Mouse (Mus musculus): ENCODE data around the gene AC124108.1.

AC124108.1 gene

DNA sequence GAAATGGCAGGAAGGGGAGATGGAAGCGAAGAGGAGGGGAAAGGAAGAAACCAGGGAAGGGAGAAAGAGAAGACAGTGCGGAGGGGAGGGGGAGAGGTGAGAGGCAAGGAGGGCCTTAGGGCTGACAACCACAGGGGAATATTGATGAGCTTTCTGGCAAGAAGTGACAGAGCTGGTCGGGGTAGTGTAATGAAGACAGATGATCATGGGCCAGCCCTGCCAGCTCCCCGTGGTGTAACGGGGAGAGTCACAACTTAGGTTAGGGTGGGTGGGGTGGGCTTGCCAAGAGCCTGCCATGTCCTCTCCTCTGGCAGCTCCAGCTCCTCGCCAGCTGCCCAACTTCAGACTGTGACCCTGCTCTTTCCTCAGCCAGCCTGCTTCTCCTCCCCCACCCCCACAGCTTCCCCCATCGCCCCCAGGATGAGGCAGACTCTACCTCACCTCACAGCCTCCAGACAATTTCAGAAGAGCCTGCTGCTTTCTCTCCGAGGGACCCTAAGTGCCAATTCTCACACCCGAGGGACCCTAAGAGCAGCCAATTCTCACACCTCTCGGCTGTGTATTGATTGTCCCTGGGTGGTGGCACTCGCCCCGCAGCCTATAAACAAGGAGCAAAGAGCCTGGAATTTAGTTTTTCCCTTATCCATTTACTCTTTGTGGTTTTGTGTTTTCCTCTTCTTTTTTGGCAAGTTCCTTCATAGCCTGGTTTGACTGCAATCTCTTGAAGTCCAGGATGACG is 26.3 kb upstream of the AC124108.1 start:
- DNase-seq (ENCODE audit: low spot score) = no peak

DNA sequence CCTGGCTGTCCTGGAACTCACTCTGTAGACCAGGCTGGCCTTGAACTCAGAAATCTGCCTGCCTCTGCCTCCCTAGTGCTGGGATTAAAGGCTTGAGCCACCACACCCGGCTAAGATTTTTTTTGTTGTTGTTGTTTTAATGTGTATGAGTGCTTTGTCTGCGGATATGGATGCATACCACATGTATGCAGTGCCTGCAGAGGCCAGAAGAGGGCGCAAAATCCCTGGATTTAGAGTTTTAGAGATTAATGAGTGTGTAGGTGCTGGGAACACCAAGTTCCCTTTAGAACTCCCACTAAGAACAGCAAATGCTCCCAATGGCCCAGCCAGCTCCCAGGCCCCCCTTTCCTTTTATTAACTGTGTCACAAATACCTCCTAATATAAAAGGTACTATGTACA is 25.4 kb upstream of the AC124108.1 start:
- no peak for DNase-seq (ENCODE audit: low spot score)

DNA sequence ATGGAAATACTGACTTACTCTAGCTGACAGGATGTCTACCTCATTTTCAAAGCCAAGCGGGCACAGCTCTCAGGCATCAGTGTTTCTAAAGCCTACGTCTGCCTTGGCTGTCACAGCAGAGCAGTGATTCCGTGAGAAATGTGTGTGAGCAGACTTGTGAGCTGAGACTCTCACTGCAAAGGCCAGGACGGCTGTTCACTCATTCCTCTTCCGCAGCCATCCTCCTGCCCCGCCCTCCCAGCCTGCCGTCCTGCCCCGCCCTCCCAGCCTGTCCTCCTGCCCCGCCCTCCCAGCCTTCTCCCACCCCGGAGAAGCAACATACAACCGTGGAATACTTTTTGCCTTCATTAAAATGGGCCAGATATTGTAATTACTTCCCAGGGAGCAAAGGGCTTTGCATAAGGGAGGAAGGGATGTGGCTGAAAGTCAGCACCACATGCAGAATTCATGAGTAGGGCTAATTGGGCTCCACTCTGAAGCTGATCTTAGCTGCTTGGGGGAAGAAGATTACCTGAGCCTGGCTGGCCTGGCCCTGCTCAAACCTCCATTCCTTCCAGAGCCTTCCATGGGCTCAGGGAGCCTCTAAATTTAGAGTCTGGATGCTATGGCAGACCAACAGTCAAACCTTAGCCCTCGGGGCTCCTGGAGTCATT is 23.0 kb upstream of the AC124108.1 start:
- no peak for DNase-seq (ENCODE audit: low spot score)

DNA sequence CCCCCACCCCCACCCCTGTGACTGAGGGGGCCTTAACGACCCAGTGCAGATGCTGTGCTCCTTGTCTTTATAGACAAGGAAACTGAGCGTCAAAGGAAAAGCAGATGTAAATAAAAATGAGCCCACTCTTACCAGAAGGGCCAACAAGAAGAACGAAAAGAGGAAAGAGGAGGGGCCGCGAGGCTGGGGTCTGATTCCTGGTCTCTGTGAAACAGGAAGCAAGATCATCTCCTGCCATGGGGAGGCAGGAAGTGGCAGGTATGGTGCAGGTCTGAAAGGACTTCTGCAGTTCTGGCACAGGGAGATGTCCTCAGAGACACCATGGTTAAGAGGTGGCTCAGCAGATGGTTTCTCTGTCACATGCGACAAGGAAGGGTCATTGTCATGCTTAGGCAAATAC is 20.6 kb upstream of the AC124108.1 start:
- no peak for DNase-seq (ENCODE audit: low spot score)

DNA sequence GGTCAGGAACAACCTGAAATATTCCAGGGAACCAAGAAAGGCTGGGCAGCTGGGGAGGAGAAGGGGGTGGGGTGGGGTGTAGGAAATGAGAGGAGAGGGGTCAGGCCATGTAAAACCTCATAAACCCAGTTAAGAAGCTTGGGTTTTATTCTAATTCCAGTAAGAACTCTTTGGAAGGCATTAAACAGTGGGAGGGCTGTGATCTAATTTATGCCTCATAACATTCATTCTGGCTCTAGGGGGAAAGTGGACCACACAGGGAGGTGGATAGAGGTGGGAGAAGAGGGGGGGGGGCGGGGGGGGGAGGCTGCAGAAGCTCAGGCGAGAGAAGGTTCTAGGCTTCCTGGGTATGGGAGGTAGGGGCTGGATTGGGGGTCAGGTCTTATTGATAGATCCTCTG is 19.6 kb upstream of the AC124108.1 start:
- DNase-seq (ENCODE audit: low spot score) = no peak

DNA sequence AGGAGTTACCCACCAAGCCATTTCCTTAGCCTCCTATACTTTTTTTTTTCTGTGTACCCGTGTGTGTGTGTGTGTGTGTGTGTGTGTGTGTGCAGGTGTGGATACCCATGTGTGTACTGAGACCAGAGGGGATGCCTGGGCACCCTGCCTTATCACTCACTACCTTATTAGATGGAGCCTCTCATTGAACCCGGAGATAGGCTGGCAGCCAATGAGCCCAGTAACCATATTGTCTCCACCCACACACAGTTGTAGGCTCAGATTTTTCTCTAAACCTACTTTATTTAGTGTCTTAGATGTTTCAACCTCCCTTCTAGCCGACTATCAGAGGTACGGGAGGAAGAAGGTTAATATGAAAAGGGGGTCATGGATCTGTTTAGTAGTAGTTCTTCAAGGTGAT is 5.0 kb upstream of the AC124108.1 start:
- no peak for DNase-seq (ENCODE audit: low spot score)

DNA sequence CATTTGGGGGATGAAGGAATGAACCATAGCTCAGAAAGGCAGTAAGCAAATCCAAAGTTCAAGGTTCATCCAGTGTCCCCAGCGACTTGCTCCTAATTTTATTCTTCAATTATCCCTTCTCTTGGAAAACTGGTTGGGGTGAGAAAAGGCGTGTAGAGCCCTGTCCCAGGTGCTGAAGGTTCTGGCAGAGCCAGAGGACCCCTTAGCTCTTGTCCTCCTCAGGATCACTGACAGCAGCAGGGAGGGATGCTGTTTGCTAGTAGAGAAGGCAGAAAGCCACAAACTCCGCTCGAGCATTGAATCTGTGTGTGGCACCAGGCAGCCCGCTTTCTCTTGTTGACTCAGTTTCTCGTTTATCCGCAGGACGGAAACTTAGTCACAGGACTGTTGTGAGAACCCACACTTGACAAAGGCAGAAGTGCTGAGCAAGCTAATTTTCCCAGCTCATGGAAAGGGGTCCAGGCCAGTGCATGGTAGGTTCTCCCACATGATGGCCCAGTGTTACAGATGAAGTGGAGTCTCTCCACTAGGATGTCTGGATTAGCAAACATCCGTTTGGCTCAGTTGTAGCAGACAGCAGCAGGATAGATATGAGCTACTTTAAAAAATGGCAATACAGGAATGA is 2.7 kb upstream of the AC124108.1 start:
- no peak for DNase-seq (ENCODE audit: low spot score)

DNA sequence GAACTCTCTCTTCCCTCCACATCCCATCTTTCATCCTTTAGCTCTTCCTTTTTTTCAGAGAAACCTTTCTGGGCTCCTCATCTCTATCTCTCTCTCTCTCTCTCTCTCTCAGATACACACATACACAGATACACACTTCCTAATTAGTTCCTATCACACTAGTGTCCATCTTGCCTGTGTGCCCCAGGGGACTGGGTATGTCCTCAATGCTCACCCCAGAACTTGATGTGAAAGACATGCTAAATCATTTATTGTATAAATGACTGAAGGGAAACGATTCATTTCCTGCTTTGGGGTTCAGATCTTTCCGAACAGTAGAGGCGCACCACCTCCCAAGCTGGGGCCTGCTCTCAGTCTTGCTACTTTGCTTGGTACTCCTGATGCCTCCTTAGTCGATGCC is 2.0 kb upstream of the AC124108.1 start:
- no peak for DNase-seq (ENCODE audit: low spot score)

DNA sequence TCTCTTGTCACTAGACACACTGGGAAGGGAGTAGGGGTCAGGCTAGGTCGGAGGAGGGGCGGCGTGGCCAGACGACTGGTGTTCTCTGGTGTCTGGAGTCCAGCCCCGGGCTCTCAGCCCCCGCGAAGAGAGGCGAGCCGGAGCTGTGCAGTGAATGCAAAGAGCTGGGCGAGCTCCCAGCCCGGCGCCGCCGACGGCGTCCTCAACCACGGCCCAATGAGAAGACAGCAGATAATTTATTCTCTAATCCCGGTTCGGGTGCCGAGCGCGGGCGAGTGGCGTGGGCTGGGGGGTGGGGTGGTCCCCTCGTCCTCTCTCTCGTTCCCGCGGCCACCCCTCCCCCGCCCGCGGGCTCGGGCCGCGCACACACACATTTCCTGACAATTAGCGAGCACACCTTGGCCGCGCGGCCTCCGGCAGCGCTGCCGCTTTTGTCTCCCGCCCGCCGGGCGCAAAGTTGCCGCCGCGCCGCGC is 1.2 kb upstream of the AC124108.1 start:
- no peak for DNase-seq (ENCODE audit: low spot score)

DNA sequence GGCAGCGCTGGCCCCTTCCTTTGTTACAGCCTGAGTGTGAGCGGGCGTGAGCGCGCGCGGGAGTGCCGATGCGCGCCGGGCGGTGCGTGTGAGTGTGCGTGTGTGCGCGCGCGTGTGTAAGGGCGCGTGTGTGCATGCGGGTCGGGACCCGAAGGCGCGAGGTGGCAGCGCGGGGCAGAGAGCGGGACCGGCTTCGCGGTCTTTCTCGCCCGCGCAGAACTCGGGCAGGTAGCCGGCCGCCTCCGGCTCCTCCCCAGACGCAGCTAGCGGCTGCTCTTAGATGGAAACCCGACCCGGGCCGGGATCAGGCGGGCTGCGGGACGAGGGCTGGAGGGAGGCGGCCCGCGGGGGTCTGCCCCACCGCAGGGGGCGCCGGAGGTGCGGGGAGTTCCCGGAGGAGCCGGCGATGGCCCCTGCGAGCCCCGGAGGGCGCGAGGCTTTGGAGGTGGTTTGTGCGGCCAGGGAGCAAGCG is 600 bp upstream of the AC124108.1 start:
- DNase-seq (ENCODE audit: low spot score) = no peak

DNA sequence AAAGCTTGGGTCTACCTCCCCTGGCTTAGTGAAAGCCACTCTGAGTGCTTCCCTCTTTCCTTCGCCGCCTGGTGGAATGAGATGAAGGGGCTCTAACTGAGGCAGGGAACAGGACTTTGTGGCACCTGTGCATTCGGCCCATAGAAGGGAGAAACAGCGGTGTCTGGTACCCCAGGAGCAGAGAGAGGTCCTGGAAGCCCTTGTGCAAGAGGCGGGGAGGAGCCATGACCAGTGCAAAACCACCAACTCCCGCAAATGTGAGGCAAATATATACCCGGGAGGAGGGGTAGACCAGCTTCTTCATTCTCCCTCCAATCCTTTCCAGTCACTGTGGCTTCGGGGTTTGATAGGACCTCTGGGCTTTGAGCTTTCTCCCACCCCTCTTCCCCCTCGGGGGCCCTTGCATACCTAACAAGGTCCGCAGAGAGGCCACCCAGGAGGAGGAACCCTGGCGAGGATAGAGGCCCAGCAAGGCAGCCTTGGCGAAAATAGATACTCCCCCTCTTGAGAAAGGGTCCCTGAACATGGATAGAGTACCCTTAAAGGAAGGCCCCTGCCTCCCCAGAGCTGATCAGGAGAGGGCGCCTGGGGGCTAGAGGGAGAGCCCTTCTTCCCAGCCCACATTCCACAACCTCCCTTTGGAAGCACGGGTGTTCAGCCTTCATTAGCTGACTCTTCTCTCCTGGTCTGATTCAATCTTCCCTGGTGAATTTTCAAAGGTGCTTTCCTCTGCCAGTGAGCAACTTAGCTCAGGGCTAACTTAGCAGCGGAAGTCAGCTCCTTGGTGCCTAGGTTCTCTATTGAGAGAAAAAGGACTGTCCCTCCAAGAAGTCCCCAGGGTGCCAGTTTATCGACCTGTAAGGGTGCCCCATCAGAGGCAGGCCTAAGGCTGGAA is 776 bp downstream of the AC124108.1 start:
- no peak for DNase-seq (ENCODE audit: low spot score)

DNA sequence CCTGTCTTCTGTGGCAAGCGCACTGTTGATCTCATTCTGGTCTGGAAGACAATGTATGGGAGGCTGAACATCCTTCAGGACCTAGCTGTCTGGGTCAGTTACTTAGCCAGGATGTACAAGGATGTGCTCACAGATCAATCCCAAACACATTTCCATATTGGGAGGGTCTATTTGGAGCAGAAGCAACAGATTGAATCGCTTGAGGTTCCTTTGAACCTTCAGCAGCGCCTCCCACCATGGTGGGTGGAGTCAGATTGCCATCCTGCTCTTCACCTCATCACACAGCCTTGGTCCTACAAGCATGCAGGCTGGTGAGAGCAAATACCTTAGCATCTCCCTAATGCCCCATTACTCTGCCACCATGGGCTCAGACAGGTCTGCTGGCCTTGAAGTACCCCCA is 2.5 kb downstream of the AC124108.1 start:
- no peak for DNase-seq (ENCODE audit: low spot score)

DNA sequence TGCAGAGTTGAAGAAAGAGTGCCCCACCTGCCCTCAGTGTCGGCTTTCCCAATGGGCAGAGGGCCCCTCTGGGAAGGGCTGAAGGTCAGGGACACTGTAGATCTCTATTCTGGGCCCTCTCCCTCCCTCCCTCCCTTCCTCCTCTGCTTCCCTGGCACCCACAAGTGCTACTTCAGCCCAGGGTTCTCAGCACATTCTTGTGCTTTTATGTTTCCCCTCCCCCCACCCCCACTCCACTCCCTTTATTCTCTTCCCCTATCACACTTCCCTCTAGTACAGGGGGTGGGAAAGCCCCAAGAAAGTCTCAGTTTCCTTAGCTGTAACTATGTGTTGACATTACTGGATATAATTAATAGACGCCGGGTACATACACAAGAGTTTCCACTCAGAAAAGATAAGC is 3.4 kb downstream of the AC124108.1 start:
- DNase-seq (ENCODE audit: low spot score) = no peak

DNA sequence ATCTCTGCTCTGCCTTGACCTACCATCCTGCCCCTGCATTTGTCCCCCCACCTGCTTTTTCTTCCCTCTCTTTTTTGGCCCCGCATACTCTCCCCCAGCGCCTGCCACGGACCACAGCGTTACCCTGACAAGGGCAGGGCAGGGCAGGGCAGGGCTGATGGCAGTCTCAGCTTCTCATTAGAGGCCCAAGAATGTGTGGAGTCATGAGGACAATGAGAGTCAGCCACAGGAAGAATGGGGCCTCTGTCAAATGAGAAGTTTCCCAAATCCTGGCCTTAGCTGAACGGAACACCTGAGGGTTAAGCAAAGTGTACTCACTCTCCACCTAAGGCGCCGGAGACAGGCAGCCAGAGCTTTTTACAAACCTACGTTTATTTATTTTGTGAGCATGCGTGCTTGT is 3.8 kb downstream of the AC124108.1 start:
- no peak for DNase-seq (ENCODE audit: low spot score)

DNA sequence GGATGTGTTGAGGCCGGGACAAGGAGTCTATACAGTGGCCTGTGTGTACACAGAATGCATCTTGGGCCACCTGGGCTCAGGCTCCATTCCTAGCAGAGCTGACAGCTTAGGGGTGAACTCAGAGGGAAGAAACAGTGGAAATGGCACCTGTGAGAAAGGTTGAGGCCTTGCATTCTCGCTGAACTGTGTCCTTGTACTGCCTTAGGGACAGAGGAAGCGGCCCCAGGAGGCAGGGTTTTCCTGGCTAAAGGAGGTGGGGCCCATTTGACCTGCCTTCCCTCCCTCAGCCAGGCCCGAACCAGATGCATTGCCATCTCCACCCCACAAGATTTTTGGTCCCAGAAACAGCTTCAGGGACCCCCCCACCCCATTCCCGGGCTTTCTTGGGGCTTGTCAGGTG is 4.4 kb downstream of the AC124108.1 start:
- DNase-seq (ENCODE audit: low spot score) = no peak

DNA sequence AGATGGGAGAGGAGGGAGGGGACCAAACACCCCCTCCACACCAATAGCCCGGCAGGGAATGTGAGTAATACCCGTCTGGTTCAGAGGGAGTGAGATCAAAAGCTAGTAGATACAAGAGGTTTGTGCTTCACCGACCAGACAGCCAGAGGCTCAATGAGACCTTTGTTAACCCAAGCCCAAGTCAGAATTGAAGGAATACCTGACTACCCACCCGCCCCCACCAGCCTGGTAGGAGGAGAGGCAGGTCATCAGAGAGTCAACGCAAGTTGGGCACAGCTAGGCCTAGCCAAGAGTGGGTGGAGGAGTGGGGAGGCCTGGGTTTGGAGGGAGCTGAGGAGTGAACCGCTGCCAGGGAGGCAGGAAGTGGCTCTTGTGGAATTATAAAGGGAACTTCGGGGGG is 5.1 kb downstream of the AC124108.1 start:
- no peak for DNase-seq (ENCODE audit: low spot score)

DNA sequence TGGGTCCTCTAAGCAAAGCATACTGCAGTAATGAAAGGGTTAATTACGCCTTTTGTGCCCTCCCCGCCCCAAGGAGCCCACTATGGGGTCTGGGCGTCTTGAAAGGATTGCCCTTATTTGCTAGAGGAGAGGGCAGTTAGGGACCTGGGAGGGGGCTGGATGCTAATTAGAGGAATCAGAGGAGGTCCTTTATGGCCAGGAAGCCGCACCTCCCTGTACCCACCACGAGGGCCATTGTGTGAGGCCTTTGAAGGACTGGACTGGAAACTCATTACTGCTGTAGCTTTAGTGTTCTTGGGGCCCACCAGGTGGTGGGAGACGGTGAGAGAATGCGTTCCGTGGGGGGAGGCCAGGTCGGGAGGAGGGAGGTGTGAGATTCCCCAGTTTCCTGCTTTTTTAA is 6.4 kb downstream of the AC124108.1 start:
- no peak for DNase-seq (ENCODE audit: low spot score)

DNA sequence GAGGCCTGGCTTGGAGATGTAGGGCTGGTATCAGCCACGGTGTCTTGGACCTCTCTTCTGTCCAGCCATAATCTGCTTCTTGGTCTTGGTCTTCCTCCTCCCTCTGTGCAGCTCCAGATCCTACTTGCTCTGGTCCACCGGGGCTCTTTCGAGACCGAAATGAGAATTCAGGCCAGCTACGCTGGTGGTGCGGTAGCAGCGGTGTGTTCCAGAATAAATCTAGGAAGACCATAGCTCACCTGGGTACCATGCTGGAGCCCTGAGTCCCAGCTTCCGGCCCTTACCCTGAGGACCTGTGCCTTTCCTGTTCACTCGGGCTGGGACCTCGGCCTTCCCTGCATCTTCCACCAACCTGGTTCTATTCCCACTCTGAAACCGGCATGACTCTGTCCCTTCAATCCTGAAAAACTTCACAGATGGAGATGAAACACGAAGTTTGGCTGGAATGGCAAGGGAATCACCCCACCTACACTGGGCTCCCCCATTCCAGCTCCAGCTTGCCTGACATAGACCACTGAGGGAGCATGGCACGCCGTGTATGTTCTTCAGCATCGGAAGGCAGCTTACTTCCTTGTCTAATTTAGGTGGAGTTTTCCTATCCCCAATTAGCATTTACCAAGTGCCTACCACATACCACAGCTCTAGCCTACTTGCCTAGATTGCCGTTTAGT is 7.3 kb downstream of the AC124108.1 start:
- DNase-seq (ENCODE audit: low spot score) = no peak

DNA sequence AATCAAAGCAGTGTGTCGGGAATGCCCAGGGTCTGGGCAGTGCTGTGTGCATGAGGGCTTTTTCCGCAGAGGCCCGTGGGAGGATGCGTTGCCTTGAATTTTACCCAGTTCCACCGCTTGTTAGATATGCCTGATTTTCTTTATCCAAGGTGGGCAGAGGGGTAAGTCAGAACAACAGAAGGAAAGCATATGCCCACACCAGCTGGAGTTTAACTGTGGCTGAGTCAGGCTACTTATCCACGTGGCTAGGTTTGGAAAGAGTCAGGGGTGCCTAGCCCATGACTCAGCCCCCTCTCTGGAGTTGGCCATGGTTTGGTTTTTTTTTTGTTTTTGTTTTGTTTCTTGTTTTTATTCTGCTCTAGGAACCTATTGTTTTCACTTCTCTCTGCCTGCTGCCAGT is 8.0 kb downstream of the AC124108.1 start:
- DNase-seq (ENCODE audit: low spot score) = no peak

DNA sequence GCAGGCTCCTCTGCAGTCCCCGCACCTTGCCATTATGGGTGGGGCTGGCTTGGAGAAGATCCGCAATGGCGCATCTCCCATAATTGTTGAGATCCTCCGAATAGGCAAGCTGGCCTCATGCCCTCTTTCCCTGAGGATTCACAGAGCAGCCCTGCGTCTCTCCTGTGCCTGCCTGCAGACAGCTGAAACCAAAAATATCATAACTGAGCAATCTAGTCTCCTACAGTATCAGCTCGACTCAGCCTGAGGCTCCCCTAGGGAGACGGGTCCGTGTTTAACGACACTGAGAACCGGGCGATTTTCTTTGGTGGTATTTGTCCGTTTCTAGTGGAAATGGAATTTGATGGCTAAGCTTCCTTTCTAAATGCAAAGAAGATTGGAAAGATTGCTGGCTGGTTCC is 8.7 kb downstream of the AC124108.1 start:
- no peak for DNase-seq (ENCODE audit: low spot score)

Measured in MN1 (cell line).